Mouse (Mus musculus): ENCODE results near the gene Slc17a2. TPM values are rescaled to one million over a fixed set of nuclear protein-coding genes. Genes with fewer than 3 reads are reported as not detected.

The Slc17a2 gene
- polyA plus RNA-seq, 1 experiment from 2014 or later: not detected

DNA sequence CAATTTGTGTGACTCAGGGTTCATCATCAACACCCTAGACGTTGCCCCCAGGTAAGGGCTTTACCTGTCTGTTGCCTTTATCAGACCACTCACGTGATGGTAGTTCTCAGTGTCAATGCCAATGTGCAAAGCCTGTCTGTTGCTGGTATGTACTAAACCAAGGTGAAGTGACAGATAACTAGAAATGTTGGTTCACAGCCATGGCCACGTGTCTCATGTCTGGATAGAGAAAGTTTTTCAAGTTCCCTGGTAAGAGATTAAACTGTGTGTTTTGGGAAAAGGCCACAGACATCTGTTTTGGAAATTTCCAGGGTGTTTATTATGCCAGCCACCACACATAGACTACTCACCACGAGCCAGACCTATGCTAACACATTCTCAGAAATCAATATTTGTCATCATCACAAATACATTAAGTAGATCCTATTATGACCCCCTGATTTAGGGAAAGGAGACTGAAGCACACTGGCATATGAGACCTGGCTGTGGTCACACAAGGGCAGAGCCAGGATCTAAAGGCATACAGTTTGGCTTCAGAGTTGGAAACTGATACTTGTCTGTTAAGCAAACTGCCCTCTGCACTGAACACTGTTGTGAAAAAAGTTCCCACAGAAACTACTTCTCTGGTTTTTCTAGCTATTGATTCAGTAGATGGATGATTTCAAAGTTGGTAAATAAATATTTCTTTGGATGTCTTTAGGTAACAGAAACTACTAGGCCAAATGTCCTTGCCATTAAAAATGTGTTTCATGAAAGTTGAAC is 13.6 kb downstream of the Slc17a2 start:
- Histone ChIP-seq H3K9ac (no peak overlapping the region), H3K4me1 (replicated peaks) (no peaks in the 10 kb centered on the region), H3K4me2 (no peak overlapping the region), H3K9me3 (no peaks in the 10 kb centered on the region), H3K27me3 (no peaks in the 10 kb centered on the region), H3K27ac (replicated peaks) (no peak overlapping the region), H3K36me3 (no peaks in the 10 kb centered on the region), H3K4me3 (no peak overlapping the region)
- ATAC-seq (ENCODE audit: low read depth): no peak
- 77% methylated on average over 4 of the region's 4 CpGs for WGBS

- no peaks in the 10 kb centered on the region for H3K36me3 ChIP-seq
- H3K4me3 ChIP-seq: no peak overlapping the region
- H3K9me3 ChIP-seq: no peaks in the 10 kb centered on the region
- WGBS: 93% methylated on average over 3 of the region's 3 CpGs
- no peaks in the 10 kb centered on the region for H3K27me3 ChIP-seq
- H3K4me2 ChIP-seq: no peak overlapping the region
- no peak overlapping the region for H3K9ac ChIP-seq
- no peaks in the 10 kb centered on the region for H3K4me1 ChIP-seq (replicated peaks)
- ATAC-seq (ENCODE audit: low read depth): no peak
- H3K27ac ChIP-seq (replicated peaks): no peak overlapping the region
Measured at GRCm38 (mm10) chr13:23822213-23822612, 15.4 kb downstream of the Slc17a2 start.

DNA sequence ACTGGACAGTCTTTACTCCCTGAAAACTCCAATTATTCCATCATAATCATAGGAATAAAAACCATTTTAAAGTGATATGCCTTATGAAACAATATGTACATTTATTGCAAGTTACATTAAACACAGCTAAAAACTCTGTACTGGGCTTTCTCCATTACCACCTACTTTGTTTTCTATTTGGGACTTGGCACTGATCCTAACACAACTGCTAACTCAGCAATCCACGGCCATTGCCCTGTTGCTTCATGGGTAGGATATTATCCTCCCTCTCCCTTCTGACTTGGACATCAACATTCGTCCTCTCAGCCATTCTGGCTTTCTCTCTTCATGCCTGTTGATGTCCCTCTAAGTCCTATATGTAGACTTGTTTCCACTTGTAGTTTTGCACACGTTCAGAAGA is 19.8 kb downstream of the Slc17a2 start:
- 67% methylated on average over 3 of the region's 3 CpGs for WGBS
- no peak for ATAC-seq (ENCODE audit: low read depth)
- no peak overlapping the region for H3K9ac ChIP-seq

GRCm38 (mm10) chr13:23833053-23833452 is 26.3 kb downstream of the Slc17a2 start:
- Histone ChIP-seq H3K4me3 (no peak overlapping the region), H3K4me2 (no peak overlapping the region), H3K4me1 (replicated peaks) (no peaks in the 10 kb centered on the region; the same call in 1 of the 2 replicates), H3K27me3 (no peaks in the 10 kb centered on the region), H3K36me3 (no peaks in the 10 kb centered on the region), H3K9me3 (no peaks in the 10 kb centered on the region), H3K27ac (replicated peaks) (no peak overlapping the region), H3K9ac (no peak overlapping the region)
- ATAC-seq (ENCODE audit: low read depth): peak; percentile 72; the same call in 1 of the 2 replicates
- WGBS: 11% methylated on average over 6 of the region's 6 CpGs

More for the DNA sequence above, 19.8 kb downstream of the Slc17a2 start:
- no peaks in the 10 kb centered on the region for H3K4me1 ChIP-seq (replicated peaks)
- no peaks in the 10 kb centered on the region for H3K36me3 ChIP-seq
- no peak overlapping the region for H3K4me3 ChIP-seq
- no peak overlapping the region for H3K4me2 ChIP-seq
- H3K27me3 ChIP-seq: no peaks in the 10 kb centered on the region
- no peaks in the 10 kb centered on the region for H3K9me3 ChIP-seq
- no peak overlapping the region for H3K27ac ChIP-seq (replicated peaks)

- Histone ChIP-seq H3K27me3 (no peaks in the 10 kb centered on the region), H3K9me3 (no peaks in the 10 kb centered on the region), H3K27ac (replicated peaks) (no peak overlapping the region), H3K9ac (no peak overlapping the region), H3K4me2 (no peak overlapping the region), H3K4me1 (replicated peaks) (no peaks in the 10 kb centered on the region; the same call in 1 of the 2 replicates), H3K4me3 (no peak overlapping the region), H3K36me3 (no peaks in the 10 kb centered on the region)
- ATAC-seq (ENCODE audit: low read depth): no peak
- 94% methylated on average over 5 of the region's 5 CpGs for WGBS
Measured at GRCm38 (mm10) chr13:23834836-23835235, 28.0 kb downstream of the Slc17a2 start.

- Histone ChIP-seq H3K27ac (replicated peaks) (no peak overlapping the region), H3K27me3 (no peaks in the 10 kb centered on the region), H3K9me3 (no peaks in the 10 kb centered on the region), H3K4me3 (no peak overlapping the region), H3K9ac (no peak overlapping the region), H3K4me2 (no peak overlapping the region), H3K36me3 (no peaks in the 10 kb centered on the region), H3K4me1 (replicated peaks) (no peaks in the 10 kb centered on the region; the same call in 1 of the 2 replicates)
- no peak for ATAC-seq (ENCODE audit: low read depth)
- 93% methylated on average over 5 of the region's 5 CpGs for WGBS
Measured at GRCm38 (mm10) chr13:23836630-23837029, 29.8 kb downstream of the Slc17a2 start.

DNA sequence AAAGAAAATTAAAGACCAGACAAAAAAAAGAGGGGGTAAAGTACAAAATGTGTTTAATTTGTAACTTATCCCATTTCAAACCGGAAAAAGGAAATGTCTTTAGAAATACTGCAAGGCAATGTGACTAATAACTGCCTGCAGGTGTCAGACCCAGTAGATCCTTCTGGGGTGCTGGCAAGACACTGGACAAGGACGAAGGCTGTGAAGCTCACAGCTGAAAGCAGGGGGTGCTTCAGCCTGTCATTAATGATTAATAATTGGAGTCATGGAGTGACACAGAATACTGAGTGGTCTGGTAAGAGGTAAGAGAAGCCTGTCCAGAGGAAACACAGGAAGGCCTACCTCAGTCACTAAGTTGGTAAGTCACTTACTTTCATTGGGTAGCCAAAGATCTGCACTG is 32.5 kb downstream of the Slc17a2 start, which contains the start of gene Slc17a3:
Slc17a3 (plus strand) TSS at position 127 of the 400 bp plus-strand sequence.
- ATAC-seq (ENCODE audit: low read depth): no peak
- no peak within 1 kb of the TSS for H3K4me3 ChIP-seq
- no peaks in the 10 kb centered on the region for H3K9me3 ChIP-seq
- no peak within 1 kb of the TSS for H3K9ac ChIP-seq
- WGBS: 83% methylated on average over 2 of the region's 2 CpGs
- H3K4me1 ChIP-seq (replicated peaks): no peaks in the 10 kb centered on the region
- no peak within 1 kb of the TSS for H3K4me2 ChIP-seq
- no peaks in the 10 kb centered on the region for H3K36me3 ChIP-seq
- no peaks in the 10 kb centered on the region for H3K27me3 ChIP-seq
- H3K27ac ChIP-seq (replicated peaks): no peak within 1 kb of the TSS

- WGBS: 81% methylated on average over 4 of the region's 4 CpGs
- ATAC-seq (ENCODE audit: low read depth): no peak
- Histone ChIP-seq H3K4me3 (no peak overlapping the region), H3K4me2 (no peak overlapping the region), H3K4me1 (replicated peaks) (no peaks in the 10 kb centered on the region), H3K27ac (replicated peaks) (no peak overlapping the region), H3K36me3 (no peaks in the 10 kb centered on the region), H3K9ac (no peak overlapping the region), H3K9me3 (no peaks in the 10 kb centered on the region), H3K27me3 (no peaks in the 10 kb centered on the region)
Measured at GRCm38 (mm10) chr13:23845851-23846250, 39.1 kb downstream of the Slc17a2 start.

- no peak overlapping the region for H3K27ac ChIP-seq (replicated peaks)
- no peaks in the 10 kb centered on the region for H3K9me3 ChIP-seq
- ATAC-seq (ENCODE audit: low read depth): no peak
- 82% methylated on average over 2 of the region's 2 CpGs for WGBS
- no peak overlapping the region for H3K4me2 ChIP-seq
- no peaks in the 10 kb centered on the region for H3K27me3 ChIP-seq
- H3K36me3 ChIP-seq: no peaks in the 10 kb centered on the region
- H3K9ac ChIP-seq: no peak overlapping the region
- no peaks in the 10 kb centered on the region for H3K4me1 ChIP-seq (replicated peaks)
- no peak overlapping the region for H3K4me3 ChIP-seq
Measured at GRCm38 (mm10) chr13:23849299-23849698, 42.5 kb downstream of the Slc17a2 start.

DNA sequence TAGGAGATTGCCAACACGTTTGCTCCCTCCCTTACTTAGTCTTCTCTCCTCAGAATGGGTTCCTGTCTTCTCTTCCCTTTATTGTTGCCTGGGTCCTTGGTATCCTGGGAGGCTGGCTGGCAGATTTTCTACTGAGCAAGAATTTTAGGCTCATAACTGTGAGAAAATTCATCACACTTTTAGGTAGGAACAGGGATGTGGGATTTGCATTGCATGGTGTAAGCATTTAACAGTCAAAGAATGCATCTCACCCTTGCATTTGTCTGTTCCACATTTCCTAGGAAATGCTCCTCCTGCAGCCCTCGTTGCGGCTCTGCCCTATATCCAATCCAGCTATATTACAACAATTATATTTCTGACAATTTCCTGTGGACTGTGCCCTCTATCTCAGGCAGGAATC is 49.6 kb downstream of the Slc17a2 start:
- 70% methylated on average over 3 of the region's 3 CpGs for WGBS
- no peak overlapping the region for H3K9ac ChIP-seq
- no peak overlapping the region for H3K4me2 ChIP-seq
- no peaks in the 10 kb centered on the region for H3K9me3 ChIP-seq
- H3K27ac ChIP-seq (replicated peaks): no peak overlapping the region
- no peaks in the 10 kb centered on the region for H3K27me3 ChIP-seq
- no peaks in the 10 kb centered on the region for H3K4me1 ChIP-seq (replicated peaks)
- H3K36me3 ChIP-seq: no peaks in the 10 kb centered on the region
- no peak overlapping the region for H3K4me3 ChIP-seq
- no peak for ATAC-seq (ENCODE audit: low read depth)

GRCm38 (mm10) chr13:23861815-23862214 is 55.0 kb downstream of the Slc17a2 start:
- no peaks in the 10 kb centered on the region for H3K27me3 ChIP-seq
- H3K4me2 ChIP-seq: no peak overlapping the region
- no peaks in the 10 kb centered on the region for H3K36me3 ChIP-seq
- ATAC-seq (ENCODE audit: low read depth): no peak
- no peaks in the 10 kb centered on the region for H3K9me3 ChIP-seq
- no peak overlapping the region for H3K27ac ChIP-seq (replicated peaks)
- no peaks in the 10 kb centered on the region for H3K4me1 ChIP-seq (replicated peaks)
- H3K9ac ChIP-seq: no peak overlapping the region
- no peak overlapping the region for H3K4me3 ChIP-seq

DNA sequence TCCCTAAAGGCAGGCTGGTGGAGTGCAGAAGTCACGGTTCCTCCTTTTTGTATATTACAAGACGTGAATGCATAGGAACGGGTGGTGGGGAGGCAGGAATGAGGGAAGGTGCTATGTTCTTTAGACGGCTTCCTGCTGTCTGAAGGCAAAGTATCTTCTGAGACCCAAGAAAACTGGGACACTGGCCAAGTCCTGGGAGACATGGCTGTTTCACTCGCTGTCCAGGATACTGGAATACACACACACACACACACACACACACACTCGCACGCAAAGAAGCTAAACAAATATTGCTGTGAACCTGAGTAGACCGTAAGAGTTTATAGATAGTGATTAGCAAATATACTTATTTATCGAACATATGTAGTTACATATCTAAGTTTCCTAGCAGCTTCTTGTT is 57.9 kb downstream of the Slc17a2 start:
- no peaks in the 10 kb centered on the region for H3K9me3 ChIP-seq
- no peak overlapping the region for H3K4me2 ChIP-seq
- H3K27ac ChIP-seq (replicated peaks): no peak overlapping the region
- ATAC-seq (ENCODE audit: low read depth): no peak
- no peak overlapping the region for H3K4me3 ChIP-seq
- WGBS: 90% methylated on average over 9 of the region's 9 CpGs
- no peaks in the 10 kb centered on the region for H3K4me1 ChIP-seq (replicated peaks)
- no peak overlapping the region for H3K9ac ChIP-seq
- no peaks in the 10 kb centered on the region for H3K36me3 ChIP-seq
- no peaks in the 10 kb centered on the region for H3K27me3 ChIP-seq
